Mouse (Mus musculus) retina, embryonic 14.5 days (tissue): ENCODE results near the gene Gm45623.
A peak's percentile ranks its signal among the peaks of the same experiment; 100 is the strongest.

Source experiments
- DNase-seq: peaks from one replicate; pipeline ENCODE4 v3.0.0-alpha.2; 2015; ENCODE audit warnings: low spot score

Gene Gm45623

GRCm38 (mm10) chr13:56753192-56753951 is at the start of gene Gm45623:
TSS of gene Gm45623 (minus strand) at chr13:56753827.
- no peak for DNase-seq

- DNase-seq, result no peak
Observed at GRCm38 (mm10) chr13:56797459-56797858, 43.8 kb upstream of the Gm45623 start.

GRCm38 (mm10) chr13:56795501-56795900 is 41.9 kb upstream of the Gm45623 start:
- DNase-seq, result no peak

GRCm38 (mm10) chr13:56794441-56794840 is 40.8 kb upstream of the Gm45623 start:
- DNase-seq, result no peak

- DNase-seq, result no peak
Observed at GRCm38 (mm10) chr13:56792844-56793243, 39.2 kb upstream of the Gm45623 start.

- DNase-seq, result no peak
Observed at GRCm38 (mm10) chr13:56790683-56791082, 37.1 kb upstream of the Gm45623 start.

GRCm38 (mm10) chr13:56782621-56783020 is 29.0 kb upstream of the Gm45623 start:
- DNase-seq, result no peak

- DNase-seq, result no peak
Observed at GRCm38 (mm10) chr13:56781697-56782096, 28.1 kb upstream of the Gm45623 start.

GRCm38 (mm10) chr13:56780746-56781469 is 27.3 kb upstream of the Gm45623 start:
- no peak for DNase-seq

GRCm38 (mm10) chr13:56774304-56774703 is 20.7 kb upstream of the Gm45623 start:
- DNase-seq, result peak; percentile 73

GRCm38 (mm10) chr13:56773262-56773870 is 19.7 kb upstream of the Gm45623 start:
- no peak for DNase-seq

GRCm38 (mm10) chr13:56772592-56772991 is 19.0 kb upstream of the Gm45623 start:
- no peak for DNase-seq

- DNase-seq, result no peak
Observed at GRCm38 (mm10) chr13:56770786-56771185, 17.2 kb upstream of the Gm45623 start.

GRCm38 (mm10) chr13:56770136-56770578 is 16.5 kb upstream of the Gm45623 start:
- peak; percentile 63 for DNase-seq

GRCm38 (mm10) chr13:56769431-56769830 is 15.8 kb upstream of the Gm45623 start:
- DNase-seq, result peak; percentile 72

- no peak for DNase-seq
Observed at GRCm38 (mm10) chr13:56766211-56766610, 12.6 kb upstream of the Gm45623 start.

GRCm38 (mm10) chr13:56765284-56766032 is 11.8 kb upstream of the Gm45623 start:
- DNase-seq, result no peak

- no peak for DNase-seq
Observed at GRCm38 (mm10) chr13:56762446-56763229, 9.0 kb upstream of the Gm45623 start.

GRCm38 (mm10) chr13:56758492-56758891 is 4.9 kb upstream of the Gm45623 start:
- DNase-seq, result peak; percentile 82

GRCm38 (mm10) chr13:56757201-56757600 is 3.6 kb upstream of the Gm45623 start:
- no peak for DNase-seq

GRCm38 (mm10) chr13:56755871-56756270 is 2.2 kb upstream of the Gm45623 start:
- no peak for DNase-seq
